Mouse (Mus musculus) megakaryocyte, embryonic 14.5 days (primary cell): ENCODE results near the gene Prps2.

Experiments used
- FLI1 ChIP-seq: IDR thresholded peaks from 2 replicates; pipeline ENCODE4 v1.6.1; 2012; ENCODE audit warnings: low read length, inconsistent platforms, mixed read lengths
- GATA1 ChIP-seq: IDR thresholded peaks from 3 replicates; pipeline ENCODE4 v1.6.1; 2012; ENCODE audit warnings: mixed read lengths, low read length, inconsistent platforms, borderline replicate concordance

GRCm38 (mm10) chrX:167344356-167344755 lies 38.2 kb downstream of the Prps2 start:
- TF ChIP-seq GATA1 (no peak), FLI1 (no peak)
